Mouse (Mus musculus) forebrain, embryonic 15.5 days (tissue): ENCODE measurements around the gene Fbln2. TPM values are rescaled to one million over a fixed set of nuclear protein-coding genes. Genes with fewer than 3 reads are reported as not detected.

Experiments used
- ATAC-seq: fragments of 200-750 bp; cut with Nextera tagmentation; replicated peaks from 2 replicates; pipeline ENCODE4 v1.8.0; 2017; ENCODE audit warnings: mild to moderate bottlenecking, moderate TSS enrichment, moderate library complexity
- H3K27ac ChIP-seq: fragments of 300-500 bp; sonication (generic); replicated peaks from 2 replicates; pipeline ENCODE4 v1.5.1; 2015; ENCODE audit warnings: mild to moderate bottlenecking, inconsistent platforms
- H3K27me3 ChIP-seq: fragments of 300-500 bp; sonication (generic); 2 replicates; pipeline ENCODE4 v1.6.1; 2015; ENCODE audit warnings: inconsistent platforms
- H3K36me3 ChIP-seq: fragments of 300-500 bp; sonication (generic); 2 replicates; pipeline ENCODE4 v1.6.1; 2015; ENCODE audit warnings: mild to moderate bottlenecking, inconsistent platforms
- H3K4me1 ChIP-seq: fragments of 300-500 bp; sonication (generic); 2 replicates; pipeline ENCODE4 v1.6.1; 2015; ENCODE audit warnings: inconsistent platforms
- H3K4me2 ChIP-seq: fragments of 300-500 bp; sonication (generic); replicated peaks from 2 replicates; pipeline ENCODE4 v1.6.1; 2015; ENCODE audit warnings: mild to moderate bottlenecking, inconsistent platforms
- H3K4me3 ChIP-seq: fragments of 300-500 bp; sonication (generic); 2 replicates; pipeline ENCODE4 v1.5.1; 2015; ENCODE audit warnings: mild to moderate bottlenecking, inconsistent platforms
- H3K9ac ChIP-seq: fragments of 300-500 bp; sonication (generic); replicated peaks from 2 replicates; pipeline ENCODE4 v1.6.1; 2015; ENCODE audit warnings: mild to moderate bottlenecking, inconsistent platforms
- H3K9me3 ChIP-seq: fragments of 300-500 bp; sonication (generic); 2 replicates; pipeline ENCODE4 v1.6.1; 2016; ENCODE audit warnings: inconsistent platforms
- WGBS: fragments of 180-500 bp; shearing (Covaris S2); methylation state at CpG from one replicate; pipeline ENCODE4 v1.1.7; 2015; ENCODE audit warnings: mixed read lengths; 5-methylcytosine and 5-hydroxymethylcytosine counted together
- polyA plus RNA-seq: library from polyadenylated mRNA; unstranded; fragments of >200 nt; fragmentation: Nextera tagmentation; extraction: Ambion mirVana; gene quantifications from 2 replicates; pipeline ENCODE4 v1.2.1, GENCODE M21; 2015

Gene Fbln2
- polyA plus RNA-seq, 1 experiment from 2014 or later, result 10.0 TPM

DNA sequence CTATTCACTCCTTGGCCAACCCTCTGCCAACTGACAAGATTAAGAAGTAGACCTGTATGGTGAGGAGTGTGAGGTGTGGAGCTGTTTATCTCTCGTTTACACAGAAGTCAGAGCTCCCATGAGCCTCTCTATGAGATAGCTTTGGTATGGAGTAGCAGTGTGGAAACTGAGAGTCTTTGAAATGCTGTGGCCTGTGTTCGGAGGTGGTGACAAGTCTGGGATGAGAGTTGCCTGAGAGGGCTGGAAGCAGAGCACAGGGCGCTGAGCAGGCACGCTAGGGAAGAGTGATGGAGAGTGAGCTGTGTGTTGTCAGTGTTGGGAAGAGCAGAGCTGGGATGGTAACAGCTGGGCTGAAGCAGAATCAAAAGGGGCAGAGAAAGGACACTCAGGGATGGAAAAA, 91.9 kb downstream of the Fbln2 start:
- Histone ChIP-seq H3K4me3 (no peak overlapping the region), H3K36me3 (no peaks in the 10 kb centered on the region), H3K4me1 (peaks cover 50% of the 10 kb centered on the region), H3K9ac (no peak overlapping the region), H3K4me2 (no peak overlapping the region), H3K27ac (no peak overlapping the region), H3K27me3 (no peaks in the 10 kb centered on the region), H3K9me3 (no peaks in the 10 kb centered on the region)
- ATAC-seq, result no peak
- WGBS, result 83% methylated on average over 4 of the region's 4 CpGs

DNA sequence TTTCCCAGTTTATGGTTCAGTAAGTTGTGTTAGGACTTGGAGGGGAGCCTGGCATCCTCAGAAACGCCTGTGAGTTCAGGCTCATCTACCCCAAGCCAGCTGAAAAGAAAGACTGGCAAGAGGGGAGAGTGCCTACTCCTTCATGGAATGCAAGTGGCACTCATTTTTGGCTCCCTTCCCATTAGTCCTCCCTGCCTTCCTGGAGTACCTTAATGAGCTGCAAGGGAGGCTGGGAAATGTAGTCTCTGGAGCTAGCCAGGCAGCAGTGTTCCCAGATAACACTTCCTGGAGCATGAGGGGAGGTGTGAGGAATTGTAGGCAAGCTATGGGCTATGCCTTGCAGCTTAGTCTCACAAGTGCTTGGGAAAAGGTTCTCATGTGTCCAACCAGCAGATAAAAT, 95.7 kb downstream of the Fbln2 start:
- Histone ChIP-seq H3K27ac (peak overlapping the region; percentile 87), H3K36me3 (no peaks in the 10 kb centered on the region), H3K4me3 (no peak overlapping the region), H3K4me1 (peaks cover 15% of the 10 kb centered on the region), H3K4me2 (no peak overlapping the region), H3K9ac (no peak overlapping the region), H3K27me3 (no peaks in the 10 kb centered on the region), H3K9me3 (no peaks in the 10 kb centered on the region)
- WGBS, result 26% methylated on average over 1 of the region's 1 CpGs
- peak; percentile 90 for ATAC-seq

DNA sequence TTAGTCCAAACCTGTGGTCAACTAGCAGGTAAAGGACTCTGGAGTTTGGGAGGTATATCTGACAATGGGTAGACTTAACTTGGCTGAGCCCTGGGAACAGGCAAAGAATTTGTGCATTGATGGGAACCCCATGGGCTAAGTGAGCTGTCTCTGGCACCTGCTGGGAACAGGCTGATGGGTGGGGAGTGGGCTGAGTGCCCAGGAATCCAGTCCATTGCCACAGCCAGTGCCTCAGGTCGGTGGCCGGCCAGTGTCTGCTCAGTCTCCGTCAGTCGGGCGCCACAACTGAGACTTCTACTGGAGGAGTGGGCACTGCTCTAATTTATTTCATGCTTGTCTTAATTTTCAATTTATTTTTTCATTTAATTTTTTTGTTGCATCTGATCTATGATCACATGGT, 98.9 kb downstream of the Fbln2 start:
- no peak overlapping the region for H3K4me2 ChIP-seq
- H3K9me3 ChIP-seq, result peaks cover 6% of the 10 kb centered on the region; the same call in 1 of the 2 replicates
- H3K27ac ChIP-seq, result no peak overlapping the region
- H3K27me3 ChIP-seq, result no peaks in the 10 kb centered on the region
- H3K4me1 ChIP-seq, result peaks cover 15% of the 10 kb centered on the region
- H3K36me3 ChIP-seq, result no peaks in the 10 kb centered on the region
- WGBS, result 83% methylated on average over 5 of the region's 5 CpGs
- ATAC-seq, result no peak
- no peak overlapping the region for H3K4me3 ChIP-seq
- no peak overlapping the region for H3K9ac ChIP-seq

DNA sequence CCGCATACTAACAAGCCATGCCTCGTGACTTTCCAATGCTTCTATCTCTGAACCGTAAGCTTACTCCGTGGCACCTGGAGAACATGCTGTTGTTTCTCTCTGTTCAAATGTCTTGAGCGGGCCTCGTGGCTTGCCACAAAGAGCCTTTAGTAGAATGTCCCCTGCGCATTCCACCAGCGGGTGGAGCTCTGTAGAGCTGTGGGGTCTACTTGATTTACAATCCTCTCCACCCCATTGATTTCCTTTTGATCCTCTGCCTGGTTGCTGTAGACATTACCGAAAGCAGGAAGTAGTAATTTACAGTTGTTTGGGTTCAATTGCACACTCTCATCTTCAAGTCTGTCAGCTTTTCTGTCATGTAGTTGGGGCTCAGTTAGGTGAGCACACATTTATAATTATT, 100.2 kb downstream of the Fbln2 start:
- WGBS, result 76% methylated on average over 9 of the region's 9 CpGs
- no peak overlapping the region for H3K4me2 ChIP-seq

More for the DNA sequence above, 100.2 kb downstream of the Fbln2 start:
- no peak overlapping the region for H3K9ac ChIP-seq
- H3K4me3 ChIP-seq, result no peak overlapping the region
- H3K27ac ChIP-seq, result no peak overlapping the region
- H3K27me3 ChIP-seq, result no peaks in the 10 kb centered on the region
- ATAC-seq, result no peak
- H3K4me1 ChIP-seq, result peaks cover 12% of the 10 kb centered on the region
- H3K36me3 ChIP-seq, result no peaks in the 10 kb centered on the region
- H3K9me3 ChIP-seq, result peaks cover 6% of the 10 kb centered on the region; the same call in 1 of the 2 replicates

Other genes starting within 250 kb of the Fbln2 start
- 15.0 and 16.3 TPM in 2 replicates for gene Iqsec1, start 223.8 kb upstream of the Fbln2 start, polyA plus RNA-seq
- 18.0 and 18.3 TPM in 2 replicates for gene Nup210, start 95.6 kb upstream of the Fbln2 start, polyA plus RNA-seq
- gene Hdac11, start 55.8 kb upstream of the Fbln2 start, polyA plus RNA-seq, result 21.1 and 24.1 TPM in 2 replicates
- gene Wnt7a, start 198.9 kb downstream of the Fbln2 start, polyA plus RNA-seq, result 22.3 and 24.4 TPM in 2 replicates